Mouse (Mus musculus) hindbrain, embryonic 16.5 days (tissue): ENCODE measurements at regions not wholly inside any gene's neighbourhood (a gene's known extent, or its start where the extent isn't known, plus 50 kb on each side); places are given as distances from the start of the nearest gene placed in this dataset.

ENCODE experiments used
- ATAC-seq: fragments of 200-750 bp; cut with Nextera tagmentation; 2 replicates; pipeline ENCODE4 v1.8.0; 2017; ENCODE audit warnings: moderate TSS enrichment, moderate library complexity
- H3K27ac ChIP-seq: fragments of 300-500 bp; sonication (generic); 2 replicates; pipeline ENCODE4 v1.5.1; 2014; ENCODE audit warnings: low read depth, mild to moderate bottlenecking, control low read depth, low read length, moderate library complexity
- H3K27me3 ChIP-seq: fragments of 300-500 bp; sonication (generic); replicated peaks from 2 replicates; pipeline ENCODE4 v1.6.1; 2014; ENCODE audit warnings: low read length; ENCODE audit not compliant: control insufficient read depth, insufficient read depth
- H3K36me3 ChIP-seq: fragments of 300-500 bp; sonication (generic); 2 replicates; pipeline ENCODE4 v1.6.1; 2014; ENCODE audit warnings: mild to moderate bottlenecking, low read length, moderate library complexity, mixed read lengths; ENCODE audit not compliant: control insufficient read depth, insufficient read depth
- H3K4me1 ChIP-seq: fragments of 300-500 bp; sonication (generic); 2 replicates; pipeline ENCODE4 v1.6.1; 2014; ENCODE audit warnings: low read depth, low read length; ENCODE audit not compliant: control insufficient read depth, insufficient read depth
- H3K4me2 ChIP-seq: fragments of 300-500 bp; sonication (generic); 2 replicates; pipeline ENCODE4 v1.6.1; 2014; ENCODE audit warnings: mild to moderate bottlenecking, low read length, control low read depth, moderate library complexity
- H3K4me3 ChIP-seq: fragments of 300-500 bp; sonication (generic); 2 replicates; pipeline ENCODE4 v1.5.1; 2014; ENCODE audit warnings: mild to moderate bottlenecking, low read length, control low read depth, moderate library complexity
- H3K9ac ChIP-seq: fragments of 300-500 bp; sonication (generic); 2 replicates; pipeline ENCODE4 v1.6.1; 2014; ENCODE audit warnings: low read depth, mild to moderate bottlenecking, control low read depth, low read length, moderate library complexity
- H3K9me3 ChIP-seq: fragments of 300-500 bp; sonication (generic); 2 replicates; pipeline ENCODE4 v1.6.1; 2014; ENCODE audit warnings: mild to moderate bottlenecking, low read length, moderate library complexity; ENCODE audit not compliant: control insufficient read depth
- WGBS: fragments of 180-500 bp; shearing (Covaris S2); extraction: QIAGEN DNeasy Blood & Tissue Kit; methylation state at CpG from one replicate; pipeline ENCODE4 v1.1.7; 2014; 5-methylcytosine and 5-hydroxymethylcytosine counted together

GRCm38 (mm10) chr5:111996806-111997205 is 255.5 kb downstream of the Cryba4 start:
- no peak overlapping the region for H3K4me2 ChIP-seq
- H3K27ac ChIP-seq: no peak overlapping the region
- H3K4me3 ChIP-seq: no peak overlapping the region
- no peak overlapping the region for H3K9ac ChIP-seq
- H3K9me3 ChIP-seq: no peaks in the 10 kb centered on the region
- WGBS: 50% methylated on average over 3 of the region's 3 CpGs
- H3K36me3 ChIP-seq: no peaks in the 10 kb centered on the region
- peaks cover 1% of the 10 kb centered on the region for H3K4me1 ChIP-seq
- no peaks in the 10 kb centered on the region for H3K27me3 ChIP-seq
- no peak for ATAC-seq

- H3K4me1 ChIP-seq: peaks cover 7% of the 10 kb centered on the region
- ATAC-seq: peak; percentile 93
- 8% methylated on average over 32 of the region's 32 CpGs for WGBS
- peak overlapping the region; percentile 61 for H3K27ac ChIP-seq
- no peaks in the 10 kb centered on the region for H3K27me3 ChIP-seq
- no peak overlapping the region for H3K9ac ChIP-seq
- no peak overlapping the region for H3K4me3 ChIP-seq
- peak overlapping the region; percentile 27 for H3K4me2 ChIP-seq
- H3K36me3 ChIP-seq: no peaks in the 10 kb centered on the region
- H3K9me3 ChIP-seq: no peaks in the 10 kb centered on the region
These were observed 250.3 kb downstream of the Cryba4 start for GRCm38 (mm10) chr5:112001742-112002701.

- no peak overlapping the region for H3K27ac ChIP-seq
- ATAC-seq: no peak
- WGBS: 43% methylated on average over 12 of the region's 12 CpGs
These were observed 249.3 kb downstream of the Cryba4 start for GRCm38 (mm10) chr5:112002856-112003660.

GRCm38 (mm10) chr5:112004041-112004440 is 248.3 kb downstream of the Cryba4 start:
- Histone ChIP-seq H3K4me3 (no peak overlapping the region), H3K4me2 (no peak overlapping the region), H3K9ac (no peak overlapping the region), H3K9me3 (no peaks in the 10 kb centered on the region), H3K36me3 (no peaks in the 10 kb centered on the region), H3K27me3 (no peaks in the 10 kb centered on the region), H3K27ac (no peak overlapping the region), H3K4me1 (peaks cover 7% of the 10 kb centered on the region)
- WGBS: 67% methylated on average over 3 of the region's 3 CpGs
- no peak for ATAC-seq

More at GRCm38 (mm10) chr5:112002856-112003660, 249.3 kb downstream of the Cryba4 start:
- Histone ChIP-seq H3K27me3 (no peaks in the 10 kb centered on the region), H3K9ac (no peak overlapping the region), H3K4me2 (no peak overlapping the region), H3K4me1 (peaks cover 7% of the 10 kb centered on the region), H3K36me3 (no peaks in the 10 kb centered on the region), H3K4me3 (no peak overlapping the region), H3K9me3 (no peaks in the 10 kb centered on the region)

DNA sequence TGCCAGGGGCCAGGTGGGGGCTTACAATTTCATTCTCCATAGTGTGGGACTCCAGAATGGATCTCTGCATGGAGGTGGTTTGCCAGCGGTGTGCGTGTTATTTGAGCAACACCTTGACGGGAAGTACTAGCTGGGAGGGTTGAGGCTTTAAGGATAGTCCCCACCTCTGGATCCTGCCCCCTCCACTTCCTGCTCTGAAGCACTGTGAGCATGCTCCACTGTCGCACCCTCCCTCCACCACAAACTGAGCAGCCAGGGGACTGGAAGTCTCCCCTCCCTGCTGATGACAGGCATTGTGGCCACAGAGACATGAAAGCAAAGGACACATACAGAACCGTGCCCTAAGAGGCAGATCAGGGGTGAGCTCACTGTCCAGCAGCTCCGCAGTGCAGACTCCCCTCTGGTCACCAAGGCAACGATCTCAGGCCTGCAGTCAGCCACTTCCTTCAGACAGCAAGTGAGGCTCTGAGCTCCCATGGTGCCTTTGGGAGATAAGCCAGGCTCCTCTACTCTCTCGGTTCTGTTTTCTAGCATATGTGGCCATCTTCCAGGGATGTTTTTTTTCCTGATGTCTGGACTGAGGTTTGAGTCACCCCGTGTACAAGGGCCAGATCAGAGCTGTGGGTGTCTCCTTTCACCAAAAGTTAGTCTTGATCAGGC is 239.7 kb downstream of the Cryba4 start:
- no peak overlapping the region for H3K27ac ChIP-seq
- no peak overlapping the region for H3K4me2 ChIP-seq

GRCm38 (mm10) chr5:112018925-112019324 is 233.4 kb downstream of the Cryba4 start:
- H3K27me3 ChIP-seq: no peaks in the 10 kb centered on the region
- ATAC-seq: no peak
- H3K9ac ChIP-seq: no peak overlapping the region
- H3K36me3 ChIP-seq: no peaks in the 10 kb centered on the region
- no peak overlapping the region for H3K4me3 ChIP-seq
- H3K4me2 ChIP-seq: no peak overlapping the region
- peaks cover 4% of the 10 kb centered on the region for H3K4me1 ChIP-seq
- no peaks in the 10 kb centered on the region for H3K9me3 ChIP-seq
- WGBS: 46% methylated on average over 7 of the region's 7 CpGs
- H3K27ac ChIP-seq: no peak overlapping the region

More for the DNA sequence above, 239.7 kb downstream of the Cryba4 start:
- Histone ChIP-seq H3K4me1 (peaks cover 8% of the 10 kb centered on the region; the same call in 1 of the 2 replicates), H3K27me3 (no peaks in the 10 kb centered on the region; the same call in 1 of the 2 replicates), H3K4me3 (no peak overlapping the region), H3K9me3 (no peaks in the 10 kb centered on the region), H3K36me3 (no peaks in the 10 kb centered on the region), H3K9ac (no peak overlapping the region)
- WGBS: 23% methylated on average over 9 of the region's 9 CpGs
- ATAC-seq: peak; percentile 89

DNA sequence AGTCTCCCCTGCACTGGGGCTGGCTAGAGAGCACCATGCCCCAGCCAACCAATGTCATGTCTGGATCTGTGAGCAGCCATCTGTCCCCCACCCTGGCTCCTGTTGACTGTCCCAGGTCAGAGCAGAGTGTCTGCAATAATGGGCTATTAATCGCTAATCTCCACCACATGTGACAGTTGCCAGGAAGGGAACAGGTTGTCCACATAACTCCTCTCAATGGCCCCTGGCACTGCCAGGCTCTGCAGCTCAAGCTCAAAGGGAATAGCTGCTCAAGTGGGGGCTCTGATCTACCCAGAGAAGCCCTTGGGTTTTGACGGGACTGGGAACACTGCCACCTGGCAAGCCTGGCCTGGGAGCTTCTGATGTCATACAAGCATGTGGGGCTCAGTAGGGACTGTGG is 231.4 kb downstream of the Cryba4 start:
- Histone ChIP-seq H3K27me3 (no peaks in the 10 kb centered on the region; the same call in 1 of the 2 replicates), H3K36me3 (no peaks in the 10 kb centered on the region), H3K27ac (no peak overlapping the region), H3K4me1 (peaks cover 4% of the 10 kb centered on the region), H3K4me3 (no peak overlapping the region), H3K4me2 (no peak overlapping the region), H3K9me3 (no peaks in the 10 kb centered on the region), H3K9ac (no peak overlapping the region)
- ATAC-seq: peak; percentile 86
- WGBS: 45% methylated on average over 2 of the region's 2 CpGs

DNA sequence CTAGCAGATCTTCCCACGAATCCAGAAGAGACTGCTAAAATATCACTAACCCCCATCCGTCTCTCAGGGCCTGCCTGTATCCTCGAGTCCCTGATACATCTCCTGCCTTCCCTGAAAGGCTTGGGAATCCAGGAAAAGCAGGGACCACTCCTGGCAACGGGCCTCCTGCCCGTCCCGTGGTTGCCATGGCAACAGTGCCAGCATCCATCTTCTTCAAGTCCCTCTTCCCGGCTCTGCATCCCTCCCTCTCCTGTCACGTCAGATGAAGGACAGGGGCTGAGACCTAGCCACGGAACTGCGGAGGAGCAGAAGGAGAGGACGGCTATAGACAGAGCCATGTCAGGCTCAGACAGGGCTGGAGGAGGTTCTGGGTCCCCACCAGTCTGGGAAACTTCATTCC is 222.4 kb downstream of the Cryba4 start:
- Histone ChIP-seq H3K4me2 (no peak overlapping the region), H3K4me3 (no peak overlapping the region), H3K27me3 (no peaks in the 10 kb centered on the region; the same call in 1 of the 2 replicates), H3K36me3 (no peaks in the 10 kb centered on the region), H3K9ac (no peak overlapping the region), H3K4me1 (peaks cover 5% of the 10 kb centered on the region), H3K9me3 (no peaks in the 10 kb centered on the region), H3K27ac (peak overlapping the region; percentile 1)
- 12% methylated on average over 11 of the region's 11 CpGs for WGBS
- peak; percentile 90 for ATAC-seq
